ENCODE assay signal across 24 mouse cellular contexts in the genomic region with DNA sequence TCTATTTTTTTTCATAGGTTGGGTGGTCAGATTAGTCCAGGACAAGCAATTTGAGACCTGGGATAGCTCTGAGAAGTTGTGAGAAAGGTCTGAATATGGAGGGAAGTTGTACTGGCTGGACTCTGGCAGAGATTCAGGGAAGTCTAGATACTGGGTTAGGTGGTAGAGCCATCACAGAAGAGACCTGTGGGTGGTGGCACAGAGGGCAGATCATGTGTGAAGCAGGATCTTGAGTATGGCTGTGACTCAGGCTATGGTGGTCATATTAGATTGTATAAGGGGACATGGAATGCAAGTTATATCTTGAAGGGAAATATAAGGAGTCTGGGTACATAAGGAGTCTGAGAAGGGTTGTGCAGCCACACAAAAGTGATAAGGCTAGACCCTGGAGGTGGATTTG. TPM values are rescaled to one million over a fixed set of nuclear protein-coding genes. Genes with fewer than 3 reads are reported as not detected.
"Had no signal": no experiment of that assay in that cellular context is flagged by ENCODE, and none has a peak within 500 bp of the region (broad histone marks: within the 10 kb centered on the region; RNA-seq: fewer than 3 reads in every experiment).

No protein-coding gene starts in this region.

- DNase-seq: lung, adult 2 months; lung, postnatal 14 days; lung, postnatal 36 days; right cerebral cortex, postnatal 14 days; thymus, adult 2 months; thymus, postnatal 25 days; thymus, postnatal 4 days had no signal

- H3K9ac ChIP-seq: lung, embryonic 15.5 days; midbrain, embryonic 13.5 days; midbrain, embryonic 15.5 days; neural tube, embryonic 12.5 days; stomach, embryonic 15.5 days had no signal

- H3K4me3 ChIP-seq: lung, embryonic 15.5 days; megakaryocyte, embryonic 14.5 days; midbrain, embryonic 13.5 days; midbrain, embryonic 15.5 days; neural tube, embryonic 12.5 days; stomach, embryonic 15.5 days had no signal

- ATAC-seq: midbrain, embryonic 15.5 days had no signal

- H3K36me3 ChIP-seq: lung, embryonic 15.5 days; midbrain, embryonic 13.5 days; midbrain, embryonic 15.5 days; neural tube, embryonic 12.5 days; stomach, embryonic 15.5 days had no signal

- H3K27me3 ChIP-seq: lung, embryonic 15.5 days; megakaryocyte, embryonic 14.5 days; midbrain, embryonic 13.5 days; midbrain, embryonic 15.5 days; neural tube, embryonic 12.5 days; stomach, embryonic 15.5 days had no signal

- H3K4me1 ChIP-seq: lung, embryonic 15.5 days; megakaryocyte, embryonic 14.5 days; midbrain, embryonic 13.5 days; midbrain, embryonic 15.5 days; neural tube, embryonic 12.5 days; stomach, embryonic 15.5 days had no signal

- H3K4me2 ChIP-seq: lung, embryonic 15.5 days; midbrain, embryonic 11.5 days; midbrain, embryonic 13.5 days; midbrain, embryonic 15.5 days; neural tube, embryonic 12.5 days; stomach, embryonic 15.5 days had no signal

- H3K27ac ChIP-seq: lung, embryonic 15.5 days; macrophage; midbrain, embryonic 13.5 days; midbrain, embryonic 15.5 days; neural tube, embryonic 12.5 days; stomach, embryonic 15.5 days; stomach, postnatal 0 days had no signal

RNA-seq across cellular contexts. Expression of a gene that starts 49.3 kb away (rescaled TPM):
- total RNA-seq: megakaryocyte progenitor cell, adult 5-6 weeks; midbrain, postnatal 0 days; monocyte, adult 5-6 weeks; neutrophil, adult 5-6 weeks had no signal
- polyA plus RNA-seq: lung, adult 2 months; lung, embryonic 15.5 days; lung, postnatal 0 days; macrophage; midbrain, embryonic 11.5 days; midbrain, embryonic 13.5 days; midbrain, embryonic 15.5 days; midbrain, postnatal 0 days; neural tube, embryonic 12.5 days; neural tube, embryonic 14.5 days; spleen, adult 2 months; stomach, embryonic 15.5 days; stomach, postnatal 0 days; thymus, adult 2 months; urinary bladder, adult 2 months had no signal
